Mouse (Mus musculus) hindbrain, postnatal 0 days (tissue): ENCODE results near the gene Scn5a. TPM values are rescaled to one million over a fixed set of nuclear protein-coding genes. Genes with fewer than 3 reads are reported as not detected.

Source experiments
- ATAC-seq: fragments of 200-750 bp; cut with Nextera tagmentation; 2 replicates; pipeline ENCODE4 v1.8.0; 2017; ENCODE audit warnings: mild to moderate bottlenecking, moderate TSS enrichment, moderate library complexity
- DNase-seq: peaks from one replicate; pipeline ENCODE4 v3.0.0-alpha.2; 2015; ENCODE audit warnings: low spot score
- H3K27ac ChIP-seq: fragments of 300-500 bp; sonication (generic); 2 replicates; pipeline ENCODE4 v1.5.1; 2014; ENCODE audit warnings: mild to moderate bottlenecking
- H3K27me3 ChIP-seq: fragments of 300-500 bp; sonication (generic); 2 replicates; pipeline ENCODE4 v1.6.1; 2014; ENCODE audit warnings: low read length, mixed read lengths; ENCODE audit not compliant: insufficient read depth
- H3K36me3 ChIP-seq: fragments of 300-500 bp; sonication (generic); 2 replicates; pipeline ENCODE4 v1.6.1; 2014; ENCODE audit warnings: low read length, mixed read lengths; ENCODE audit not compliant: insufficient read depth
- H3K4me1 ChIP-seq: fragments of 300-500 bp; sonication (generic); 2 replicates; pipeline ENCODE4 v1.6.1; 2014; ENCODE audit warnings: antibody characterized with exemption, low read length, mixed read lengths; ENCODE audit not compliant: insufficient read depth
- H3K4me2 ChIP-seq: fragments of 300-500 bp; sonication (generic); 2 replicates; pipeline ENCODE4 v1.6.1; 2014; ENCODE audit warnings: low read depth, mild to moderate bottlenecking, low read length, moderate library complexity, mixed read lengths
- H3K4me3 ChIP-seq: fragments of 300-500 bp; sonication (generic); 2 replicates; pipeline ENCODE4 v1.5.1; 2014; ENCODE audit warnings: low read length
- H3K9ac ChIP-seq: fragments of 300-500 bp; sonication (generic); replicated peaks from 2 replicates; pipeline ENCODE4 v1.6.1; 2014; ENCODE audit warnings: mild to moderate bottlenecking, low read length, moderate library complexity, mixed read lengths
- H3K9me3 ChIP-seq: fragments of 300-500 bp; sonication (generic); 2 replicates; pipeline ENCODE4 v1.6.1; 2016; ENCODE audit warnings: low read length, mixed read lengths
- CTCF ChIP-seq: IDR thresholded peaks from 2 replicates; pipeline ENCODE4 v1.5.1; 2016; ENCODE audit warnings: antibody characterized with exemption, control low read depth, low read depth
- WGBS: fragments of 180-500 bp; shearing (Covaris S2); extraction: QIAGEN DNeasy Blood & Tissue Kit; methylation state at CpG from one replicate; pipeline ENCODE4 v1.1.7; 2014; 5-methylcytosine and 5-hydroxymethylcytosine counted together
- polyA plus RNA-seq: library from polyadenylated mRNA; unstranded; fragments of >200 nt; fragmentation: Nextera tagmentation; extraction: Ambion mirVana; gene quantifications from 2 replicates; pipeline ENCODE4 v1.2.1, GENCODE M21; 2015
- total RNA-seq: library from RNA; depleted of rRNA; stranded (reverse); fragments of >200 nt; gene quantifications from 2 replicates; pipeline ENCODE4 v1.2.3, GENCODE M21; 2014

Scn5a gene
- total and polyA plus RNA-seq, 2 experiments from 2014 or later, result 0.24 to 1.5 TPM

- no peak overlapping the region for H3K27ac ChIP-seq
- 83% methylated on average over 2 of the region's 2 CpGs for WGBS
- H3K4me2 ChIP-seq, result no peak overlapping the region
- no peak for TF ChIP-seq CTCF
- no peaks in the 10 kb centered on the region for H3K4me1 ChIP-seq
- no peaks in the 10 kb centered on the region for H3K36me3 ChIP-seq
- H3K27me3 ChIP-seq, result peaks cover 64% of the 10 kb centered on the region
- DNase-seq (no peak), ATAC-seq (no peak)
- no peak overlapping the region for H3K4me3 ChIP-seq
- H3K9me3 ChIP-seq, result no peaks in the 10 kb centered on the region
- H3K9ac ChIP-seq, result no peak overlapping the region
Observed at GRCm38 (mm10) chr9:119576977-119577376, 1.8 kb downstream of the Scn5a start.

- Histone ChIP-seq H3K4me1 (peaks cover 11% of the 10 kb centered on the region), H3K36me3 (no peaks in the 10 kb centered on the region), H3K27ac (no peak overlapping the region), H3K4me3 (no peak overlapping the region), H3K4me2 (no peak overlapping the region), H3K9ac (no peak overlapping the region), H3K27me3 (peaks cover 65% of the 10 kb centered on the region), H3K9me3 (no peaks in the 10 kb centered on the region)
- no peak for ATAC-seq
- no peak for TF ChIP-seq CTCF
- 49% methylated on average over 9 of the region's 9 CpGs for WGBS
- DNase-seq, result no peak
Observed at GRCm38 (mm10) chr9:119575732-119576131, 3.1 kb downstream of the Scn5a start.

DNA sequence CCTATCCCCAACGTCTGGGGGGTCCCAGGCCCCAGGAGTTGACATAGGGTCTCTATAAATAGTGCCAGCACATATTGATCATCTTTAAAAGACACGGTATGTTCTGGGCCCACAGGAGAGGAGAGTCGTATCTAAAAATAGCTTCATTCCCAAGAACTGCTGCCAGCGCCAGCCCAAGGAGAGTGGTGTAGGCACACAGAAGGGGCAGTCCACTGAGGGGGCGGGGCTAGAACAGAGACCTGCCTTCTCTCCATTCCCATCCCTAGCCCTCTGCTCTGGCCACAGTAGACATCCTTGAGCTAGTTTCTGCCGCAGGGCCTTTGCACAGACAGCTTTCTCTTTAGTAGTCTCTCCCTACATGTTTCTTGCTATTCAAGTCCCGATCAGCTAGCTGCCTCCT, 4.5 kb downstream of the Scn5a start:
- Histone ChIP-seq H3K4me2 (no peak overlapping the region), H3K27me3 (peaks cover 68% of the 10 kb centered on the region), H3K9me3 (no peaks in the 10 kb centered on the region), H3K36me3 (no peaks in the 10 kb centered on the region), H3K9ac (no peak overlapping the region), H3K4me1 (peaks cover 11% of the 10 kb centered on the region), H3K27ac (no peak overlapping the region), H3K4me3 (no peak overlapping the region)
- 68% methylated on average over 7 of the region's 7 CpGs for WGBS
- no peak for DNase-seq
- TF ChIP-seq CTCF, result no peak
- ATAC-seq, result no peak

DNA sequence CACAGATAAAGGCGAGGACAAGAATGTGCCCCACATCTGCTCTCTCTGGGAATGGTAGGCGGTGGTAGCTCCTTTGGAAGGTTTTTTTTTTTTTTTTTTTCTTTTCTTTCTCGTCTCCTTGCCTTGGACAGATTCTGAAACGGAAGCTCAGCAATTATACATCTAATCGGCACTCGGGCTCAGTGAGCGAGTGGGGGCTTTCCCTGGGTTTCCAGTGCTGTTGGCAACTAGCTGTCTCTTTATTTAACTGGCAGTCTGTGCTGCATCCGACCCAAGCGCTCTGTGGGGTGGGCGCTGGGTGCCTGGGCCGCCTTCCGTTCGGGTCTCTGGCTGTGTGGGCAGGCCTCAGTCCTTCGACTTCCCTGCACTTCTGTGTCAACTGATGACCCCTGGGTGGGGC, 5.8 kb downstream of the Scn5a start:
- DNase-seq (no peak), ATAC-seq (no peak)
- Histone ChIP-seq H3K4me1 (peaks cover 11% of the 10 kb centered on the region), H3K9ac (no peak overlapping the region), H3K4me2 (no peak overlapping the region), H3K9me3 (no peaks in the 10 kb centered on the region), H3K36me3 (no peaks in the 10 kb centered on the region), H3K27ac (no peak overlapping the region), H3K27me3 (peaks cover 66% of the 10 kb centered on the region), H3K4me3 (no peak overlapping the region)
- WGBS, result 43% methylated on average over 14 of the region's 14 CpGs
- TF ChIP-seq CTCF, result no peak

GRCm38 (mm10) chr9:119571411-119571888, 7.4 kb downstream of the Scn5a start:
- TF ChIP-seq CTCF, result no peak
- no peaks in the 10 kb centered on the region for H3K9me3 ChIP-seq
- DNase-seq (no peak), ATAC-seq (no peak)
- H3K4me1 ChIP-seq, result peaks cover 11% of the 10 kb centered on the region
- H3K27ac ChIP-seq, result no peak overlapping the region
- H3K4me2 ChIP-seq, result peak overlapping the region; percentile 27
- no peaks in the 10 kb centered on the region for H3K36me3 ChIP-seq
- H3K4me3 ChIP-seq, result no peak overlapping the region
- no peak overlapping the region for H3K9ac ChIP-seq
- 3% methylated on average over 15 of the region's 15 CpGs for WGBS
- peaks cover 67% of the 10 kb centered on the region for H3K27me3 ChIP-seq

DNA sequence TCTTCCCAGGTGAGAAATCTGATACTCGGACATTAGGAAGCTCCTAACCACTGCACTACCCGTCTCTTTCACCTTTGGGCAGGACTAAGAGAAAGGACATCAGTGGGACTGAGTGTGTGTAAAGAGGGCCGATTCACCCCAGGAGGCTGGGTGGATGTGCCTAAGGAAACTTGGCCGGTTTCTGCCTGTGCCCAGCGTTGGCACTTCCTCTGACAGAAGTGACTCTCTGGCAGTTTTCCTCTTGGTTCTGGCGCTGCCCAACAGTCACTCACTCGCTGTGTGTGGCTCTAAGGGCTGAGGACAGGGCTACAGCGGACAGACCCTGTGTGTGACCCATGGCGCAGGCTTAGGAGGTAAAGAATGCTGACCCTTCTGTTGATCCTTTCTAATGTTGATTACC, 8.2 kb downstream of the Scn5a start:
- H3K4me3 ChIP-seq, result no peak overlapping the region
- H3K27ac ChIP-seq, result no peak overlapping the region
- ATAC-seq (no peak), DNase-seq (peak; percentile 73)
- peaks cover 67% of the 10 kb centered on the region for H3K27me3 ChIP-seq
- no peaks in the 10 kb centered on the region for H3K36me3 ChIP-seq
- no peak for TF ChIP-seq CTCF
- H3K4me1 ChIP-seq, result peaks cover 11% of the 10 kb centered on the region
- 12% methylated on average over 9 of the region's 9 CpGs for WGBS
- no peaks in the 10 kb centered on the region for H3K9me3 ChIP-seq
- no peak overlapping the region for H3K9ac ChIP-seq
- no peak overlapping the region for H3K4me2 ChIP-seq

GRCm38 (mm10) chr9:119568732-119569131, 10.1 kb downstream of the Scn5a start:
- Histone ChIP-seq H3K27me3 (peaks cover 55% of the 10 kb centered on the region), H3K4me1 (peaks cover 11% of the 10 kb centered on the region), H3K36me3 (no peaks in the 10 kb centered on the region), H3K27ac (no peak overlapping the region), H3K9ac (no peak overlapping the region), H3K4me3 (no peak overlapping the region), H3K9me3 (no peaks in the 10 kb centered on the region), H3K4me2 (no peak overlapping the region)
- DNase-seq, result no peak
- no peak for ATAC-seq
- no peak for TF ChIP-seq CTCF
- WGBS, result 82% methylated on average over 8 of the region's 8 CpGs
